Mouse (Mus musculus): ENCODE results near the gene Plekhf1.

The Plekhf1 gene

DNA sequence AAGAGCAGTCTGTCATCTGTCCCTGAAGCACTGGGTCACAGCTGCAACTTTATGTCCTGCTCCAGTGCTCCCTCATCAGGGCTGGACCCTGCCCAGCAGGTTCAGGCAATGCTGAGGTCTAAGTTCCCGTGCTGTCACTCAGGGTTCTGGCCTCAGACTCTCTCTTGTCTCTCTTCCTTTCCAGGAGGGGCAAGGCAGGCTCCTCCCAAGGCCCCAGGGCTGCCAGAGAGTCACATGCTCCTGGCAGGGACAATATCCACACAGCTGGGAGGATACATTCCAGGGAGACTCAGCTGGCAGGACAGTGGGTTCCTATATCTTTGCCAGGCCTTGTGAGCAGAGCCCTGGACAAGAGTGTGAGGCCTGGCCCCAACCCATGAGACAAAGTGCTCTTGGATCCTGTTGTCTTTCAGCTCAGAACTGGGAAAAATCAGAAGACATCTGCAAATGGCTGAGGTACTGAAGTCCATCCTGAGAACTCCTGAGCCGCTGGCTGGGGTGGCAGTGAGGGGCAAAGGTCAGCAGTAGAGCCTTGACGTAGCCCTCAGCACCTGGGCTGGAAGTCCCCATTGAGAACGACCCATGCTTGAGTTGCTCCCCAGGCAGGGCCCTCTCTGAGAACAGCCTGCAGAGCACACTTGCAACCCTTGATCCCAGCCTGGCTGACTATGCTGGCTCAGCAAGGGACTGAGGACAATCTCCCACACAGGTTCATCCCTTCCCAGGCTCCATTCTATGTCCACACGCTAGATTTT, 10.2 kb downstream of the Plekhf1 start:
- DNase-seq = no peak

DNA sequence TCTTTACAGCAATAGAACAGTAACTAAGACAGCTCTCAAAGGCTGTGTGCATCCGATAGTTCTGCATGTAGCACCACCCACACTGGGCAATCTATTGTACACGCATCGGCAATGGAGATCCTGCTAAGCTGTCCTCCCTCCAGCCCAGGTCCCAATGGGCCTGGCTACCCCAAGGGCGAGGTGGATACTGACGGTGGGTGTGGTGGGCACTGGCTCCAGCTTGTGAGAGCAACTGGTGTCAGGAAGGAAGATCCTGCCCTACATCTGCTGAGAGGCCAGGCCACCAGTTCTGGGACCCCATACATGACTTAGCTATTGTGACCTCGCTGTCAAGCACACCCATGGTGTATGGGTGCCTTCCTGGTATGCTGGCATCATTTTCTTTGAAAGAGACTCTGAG, 12.1 kb downstream of the Plekhf1 start:
- DNase-seq = no peak

DNA sequence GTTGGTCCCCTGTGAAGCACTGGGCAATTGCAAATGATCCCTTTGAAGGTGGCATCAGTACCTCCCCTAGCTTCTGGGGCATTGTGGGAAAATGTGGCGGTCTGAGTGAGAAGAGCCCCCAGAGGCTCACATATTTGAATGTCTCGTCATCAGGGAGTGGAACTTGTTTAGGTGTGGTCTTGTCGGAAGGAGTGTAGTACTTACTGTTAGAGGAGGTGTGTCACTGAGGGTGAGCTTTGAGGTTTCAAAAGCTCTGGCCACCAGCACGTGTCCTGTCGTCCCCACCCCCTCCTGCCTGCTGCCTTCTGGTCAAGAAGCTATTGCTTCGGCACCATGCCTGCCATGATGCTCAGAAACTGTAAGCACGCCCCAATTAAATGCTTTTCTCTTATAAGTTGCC, 12.5 kb downstream of the Plekhf1 start:
- DNase-seq = peak; percentile 23

DNA sequence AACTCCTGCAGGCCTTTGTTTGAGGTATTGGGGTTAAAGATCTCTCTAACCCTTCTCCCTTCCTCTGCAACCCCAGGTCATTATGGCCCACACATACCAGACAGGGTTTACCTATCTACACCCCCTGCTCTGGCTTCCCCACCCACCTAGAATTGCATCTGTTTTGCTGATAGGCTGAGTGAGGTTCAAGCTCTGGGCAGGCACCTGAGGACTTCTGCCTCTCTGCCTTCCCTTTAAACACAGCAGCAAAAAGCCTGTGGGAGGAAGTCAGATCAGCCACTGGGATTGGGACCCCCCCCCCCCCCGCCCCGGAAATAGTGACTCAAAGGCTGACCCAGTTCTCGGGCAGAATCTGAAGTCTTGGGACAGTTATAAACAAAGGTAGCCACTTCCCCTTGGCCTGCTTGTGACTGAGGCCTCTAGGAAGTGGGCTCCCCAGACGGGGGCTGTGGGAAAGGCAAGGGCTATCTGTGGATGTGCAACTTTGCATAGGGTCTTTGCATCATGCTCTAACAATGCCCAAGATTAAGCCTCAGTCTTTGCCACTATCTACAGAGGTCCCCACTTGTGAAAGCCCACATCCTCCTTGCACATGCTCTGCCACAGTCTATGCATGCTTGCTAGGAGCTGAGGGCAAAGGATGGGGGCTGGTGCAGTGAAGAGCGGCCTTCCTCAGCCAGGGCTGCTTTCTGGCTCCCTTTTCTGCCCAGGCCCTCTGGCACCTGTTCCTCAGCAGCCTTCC, 13.2 kb downstream of the Plekhf1 start:
- DNase-seq = peak; percentile 75

DNA sequence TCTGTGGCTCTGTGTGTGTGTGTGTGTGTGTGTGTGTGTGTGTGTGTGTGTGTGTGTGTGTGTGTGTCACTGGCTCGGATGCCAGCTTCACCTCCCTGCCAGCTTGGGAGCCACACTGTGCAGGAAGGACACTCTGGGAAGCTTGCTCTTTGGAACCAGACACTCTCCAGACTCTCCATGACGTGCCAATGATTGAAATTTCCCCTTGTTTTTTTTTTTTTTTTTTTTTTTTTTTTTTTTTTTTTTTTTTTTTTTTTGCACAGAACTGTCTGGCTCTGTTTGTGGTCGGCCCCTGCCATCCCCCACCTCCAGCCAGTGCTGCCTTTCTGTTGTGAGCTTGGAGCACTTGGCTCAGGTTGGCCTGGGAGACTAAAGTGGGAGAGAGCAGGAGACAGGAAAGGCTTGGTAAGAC, 15.2 kb downstream of the Plekhf1 start:
- no peak for DNase-seq

DNA sequence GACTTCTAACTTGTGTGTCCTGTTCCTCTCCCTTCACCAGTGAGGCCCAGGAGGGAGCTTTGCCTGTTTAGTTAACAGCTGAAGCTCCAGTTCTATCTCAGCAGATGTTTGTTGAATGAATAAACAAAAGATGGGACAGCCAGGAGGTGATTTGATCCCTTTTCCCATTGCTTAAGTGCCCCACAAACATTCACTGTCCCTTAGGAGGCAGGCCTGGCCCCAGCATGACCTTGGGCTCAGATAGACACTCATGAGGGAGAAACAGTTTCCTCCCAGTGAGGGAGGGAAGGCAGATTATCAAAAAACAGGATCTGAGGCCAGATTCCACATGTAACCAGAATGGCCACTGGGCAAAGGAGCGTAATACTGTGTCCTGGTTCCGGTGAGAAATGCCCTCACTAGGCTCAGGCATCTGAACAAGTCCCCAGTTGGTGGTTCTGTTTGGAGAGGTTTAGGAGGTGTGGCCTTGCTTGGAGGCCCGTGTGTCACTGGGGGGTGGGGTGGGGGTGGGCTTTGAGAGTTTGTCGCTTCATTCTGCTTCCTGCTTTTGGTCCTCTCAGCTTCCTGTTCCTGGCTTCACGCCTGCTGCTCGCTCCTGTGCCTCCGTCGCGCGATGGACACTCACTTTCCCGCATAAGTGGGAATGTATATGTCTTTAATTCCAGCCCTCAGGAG, 18.2 kb downstream of the Plekhf1 start:
- no peak for DNase-seq

DNA sequence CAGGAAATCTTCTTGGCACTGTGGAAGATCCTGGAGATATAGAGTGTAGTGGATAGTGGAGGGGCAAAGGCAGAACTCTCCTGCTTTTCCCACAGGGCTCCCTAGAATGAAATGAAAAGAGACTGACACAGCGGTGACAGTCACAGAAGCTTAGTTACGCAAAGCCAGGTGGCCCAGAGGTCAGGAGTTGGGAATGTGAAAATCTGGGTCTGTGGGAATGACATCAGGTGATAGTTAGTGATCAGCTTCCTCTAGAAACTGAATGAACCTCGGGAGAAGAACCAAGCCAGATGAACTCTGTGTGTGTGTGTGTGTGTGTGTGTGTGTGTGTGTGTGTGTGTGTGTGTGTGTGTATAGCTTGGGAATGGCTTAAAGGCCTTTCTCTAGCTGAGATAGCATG, 18.8 kb downstream of the Plekhf1 start:
- no peak for DNase-seq

DNA sequence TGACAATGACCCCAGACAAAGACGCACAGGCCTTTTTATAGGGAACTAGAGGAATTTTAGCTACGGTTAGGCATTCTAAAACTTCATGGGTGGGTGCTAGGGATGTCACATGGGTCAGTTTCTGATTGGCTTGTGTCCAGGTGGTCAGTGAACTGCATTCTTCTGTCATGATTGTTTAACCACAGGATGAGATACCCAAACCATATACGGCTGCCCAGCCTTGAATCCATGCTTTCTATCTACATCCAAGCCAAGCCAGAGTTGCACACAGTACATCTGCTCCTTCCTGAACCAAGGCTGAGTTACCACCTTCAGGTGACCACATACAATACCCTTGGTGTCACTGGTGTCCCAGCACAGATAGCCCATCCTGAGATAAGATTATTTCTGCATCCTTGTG, 21.3 kb downstream of the Plekhf1 start:
- DNase-seq = no peak

DNA sequence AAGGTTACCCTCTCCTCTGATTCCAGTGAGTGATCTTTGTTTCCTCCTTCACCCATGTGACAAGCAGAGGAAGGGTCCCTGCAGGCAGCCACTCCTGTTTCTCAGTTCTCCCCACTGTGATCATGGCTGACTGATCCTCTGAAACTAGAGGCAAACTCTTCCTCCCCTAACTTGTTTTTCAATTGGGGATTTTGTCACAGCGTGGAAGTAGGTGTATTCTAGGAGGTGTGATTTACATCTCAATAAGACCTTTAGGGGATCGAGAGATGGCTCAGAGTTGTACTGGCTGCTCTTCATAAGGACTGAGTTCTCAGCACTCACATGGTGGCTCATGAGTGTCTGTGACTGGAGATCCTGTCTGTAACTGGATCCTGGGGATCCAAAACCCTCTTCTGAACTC, 22.0 kb downstream of the Plekhf1 start:
- DNase-seq = no peak

DNA sequence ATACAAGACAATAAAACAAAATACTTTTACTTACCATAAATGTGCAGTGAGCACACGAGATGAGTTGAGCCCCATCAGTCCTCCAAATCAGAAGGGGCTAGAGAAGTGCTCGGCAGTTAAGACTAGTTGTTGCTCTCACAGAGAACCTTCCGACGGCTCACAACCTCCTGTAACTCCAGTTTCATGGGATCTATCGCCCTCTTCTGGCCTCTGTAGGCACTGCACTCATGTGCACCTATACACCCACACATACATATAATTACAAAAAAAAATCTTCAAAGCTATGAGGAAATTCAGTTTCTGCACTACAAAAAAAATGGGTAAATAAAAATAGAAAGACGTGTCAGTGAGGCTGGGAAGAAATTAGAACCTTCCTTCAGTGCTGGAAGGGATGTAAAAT, 23.5 kb downstream of the Plekhf1 start:
- DNase-seq = no peak

DNA sequence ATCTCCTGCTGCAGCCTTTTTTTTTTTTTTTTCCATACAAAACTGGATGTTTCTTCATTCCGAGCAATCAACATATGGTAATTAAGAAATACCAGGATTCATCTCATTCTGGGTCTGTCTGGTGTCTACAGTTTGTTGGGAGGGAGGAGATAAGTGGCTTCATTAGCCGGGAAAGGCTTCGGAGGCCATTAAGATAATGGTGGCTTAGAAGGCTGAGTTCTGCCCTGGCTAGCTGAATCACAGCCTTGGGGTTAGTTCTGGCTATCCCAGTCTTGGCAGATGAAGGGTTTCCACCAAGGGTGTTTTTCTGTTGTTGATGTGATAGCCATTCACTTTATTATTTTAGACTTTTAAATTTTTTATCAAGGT, 26.5 kb downstream of the Plekhf1 start:
- no peak for DNase-seq

DNA sequence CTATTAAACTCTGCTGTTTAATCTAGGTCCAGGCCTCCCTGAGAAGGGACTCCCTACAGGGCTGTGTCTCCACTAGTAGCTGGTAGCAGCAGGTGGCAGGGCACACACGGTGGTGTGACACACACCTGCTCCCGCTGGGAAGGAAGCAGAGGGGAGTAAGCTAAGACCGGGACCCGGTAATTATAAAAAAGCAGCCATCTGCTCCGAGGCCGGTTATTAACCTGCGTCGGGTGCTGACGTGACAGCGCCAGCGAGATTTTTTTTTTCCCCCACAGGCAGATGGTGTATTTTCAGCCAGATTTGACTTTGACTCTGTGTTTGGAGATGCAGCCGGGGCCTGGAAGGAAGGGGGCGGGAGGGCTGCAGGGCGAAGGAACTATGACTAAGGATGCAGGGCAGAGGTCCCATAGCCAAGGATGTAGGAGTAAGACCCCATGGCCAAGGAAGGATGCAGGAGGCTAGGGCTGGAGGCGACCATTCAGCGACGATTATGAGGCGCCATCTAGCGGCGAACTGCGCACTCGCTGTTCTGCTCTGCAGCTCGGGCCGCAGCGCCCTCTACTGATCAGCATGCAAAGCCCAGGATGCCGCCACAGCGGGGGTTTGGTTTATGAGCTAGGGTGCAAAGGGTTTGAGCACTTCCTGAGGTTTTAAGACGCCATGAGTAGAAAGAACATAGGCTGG, 27.1 kb downstream of the Plekhf1 start:
- peak; percentile 93 for DNase-seq

DNA sequence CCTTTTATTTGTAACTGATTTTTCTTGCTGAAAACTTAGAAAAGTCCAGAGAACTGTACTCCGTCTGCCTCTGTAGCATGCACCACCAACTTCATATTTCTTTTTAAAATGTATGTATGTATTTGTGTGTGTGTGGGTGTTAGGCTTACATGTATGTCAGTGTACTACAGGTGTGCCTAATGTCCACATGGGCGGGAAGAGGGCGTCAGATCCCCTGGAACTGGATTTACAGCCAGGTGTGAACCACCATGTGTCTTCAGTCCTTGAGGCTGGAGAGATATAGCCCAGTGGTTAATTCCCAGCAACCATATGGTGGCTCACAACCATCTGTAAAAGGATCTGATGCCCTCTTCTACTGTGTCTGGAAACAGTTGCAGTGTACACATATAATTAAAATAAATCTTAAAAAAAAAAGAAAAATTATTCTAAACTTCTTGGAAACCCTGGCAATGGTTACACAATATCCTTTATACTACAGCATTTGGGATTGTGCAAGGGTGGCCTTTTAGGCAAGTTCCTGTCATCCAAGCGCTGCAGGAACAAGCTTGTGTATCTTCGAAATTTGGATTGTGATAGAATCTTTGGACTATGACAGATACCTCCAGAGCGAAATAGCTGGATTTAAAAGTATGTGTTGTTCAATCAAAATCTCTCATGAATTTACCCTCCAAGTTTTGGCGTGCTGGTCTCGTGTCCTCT, 27.8 kb downstream of the Plekhf1 start:
- DNase-seq = no peak

DNA sequence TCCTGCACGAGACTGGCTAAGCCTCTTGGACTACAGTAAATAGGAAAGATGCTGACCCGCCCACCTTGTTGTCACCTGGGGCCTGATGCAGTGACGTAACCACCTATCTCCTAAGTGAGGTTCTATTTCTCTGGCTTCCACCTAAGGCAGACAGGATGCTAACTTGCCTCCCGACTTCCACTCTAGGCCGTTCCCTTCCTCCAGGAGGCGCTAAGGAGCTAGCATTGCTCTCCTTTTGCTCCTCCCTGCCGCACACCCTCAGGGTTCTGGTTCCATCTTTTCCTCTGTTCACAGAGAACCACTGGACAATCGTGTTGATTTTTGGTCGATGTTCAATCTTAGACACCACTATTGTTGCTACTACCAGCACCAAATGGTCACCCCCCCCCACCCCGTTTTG, 36.2 kb downstream of the Plekhf1 start:
- no peak for DNase-seq

DNA sequence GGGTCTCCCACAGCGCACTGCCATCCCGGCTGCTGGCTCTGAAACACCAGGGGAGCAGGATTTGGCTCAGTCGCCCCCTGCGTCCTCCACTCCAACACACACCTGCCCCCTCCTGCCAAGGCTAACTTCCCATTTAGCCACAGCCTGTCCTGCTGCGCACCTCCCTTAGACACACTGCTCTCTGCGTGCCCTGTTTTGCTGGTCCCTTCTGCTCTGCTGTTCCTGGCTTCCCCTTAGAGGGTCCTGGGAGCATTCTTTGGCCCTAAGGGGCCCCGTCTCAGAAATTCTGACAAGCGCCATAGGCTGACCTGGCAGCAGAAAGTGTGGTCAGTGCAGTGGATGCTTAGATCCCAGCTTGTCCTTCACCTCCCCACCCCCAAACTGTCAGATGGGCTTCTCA, 36.7 kb downstream of the Plekhf1 start:
- DNase-seq = no peak

DNA sequence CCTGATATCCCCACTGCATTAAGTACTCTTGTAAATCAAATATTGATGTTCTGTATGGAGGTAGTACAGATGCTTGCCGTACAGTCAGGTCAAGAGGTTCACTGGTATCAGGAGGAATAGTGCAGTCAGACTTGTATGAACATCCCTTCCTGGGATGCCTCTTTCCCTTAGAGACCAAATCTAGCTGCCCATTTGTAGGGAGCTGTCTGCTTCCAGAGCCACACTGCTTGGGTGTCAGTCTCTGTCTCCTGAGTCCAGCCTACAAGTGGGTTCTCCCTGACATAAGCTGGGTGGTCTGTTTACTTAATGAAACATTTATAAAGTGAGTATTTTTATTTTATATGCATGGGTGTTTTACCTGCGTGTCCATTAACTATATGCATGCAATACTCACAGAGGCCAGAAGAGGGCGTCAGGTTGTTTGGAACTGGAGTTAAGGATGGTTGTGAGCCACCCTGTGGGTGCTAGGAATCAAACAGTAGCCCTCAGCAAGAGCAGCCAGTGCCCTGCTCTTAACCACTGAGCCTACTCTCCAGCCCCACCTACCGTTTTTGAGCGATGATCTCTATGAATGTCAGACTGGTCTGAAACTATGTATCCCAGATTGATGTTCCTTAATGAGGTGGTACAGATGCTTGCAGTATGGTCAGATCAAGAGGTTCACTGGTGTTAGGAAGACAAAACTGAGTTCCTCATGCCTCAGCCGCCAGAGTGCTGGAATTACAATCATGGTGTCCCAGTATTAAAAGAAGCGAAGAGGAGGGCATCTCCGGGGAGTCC, 37.6 kb downstream of the Plekhf1 start:
- DNase-seq = no peak

DNA sequence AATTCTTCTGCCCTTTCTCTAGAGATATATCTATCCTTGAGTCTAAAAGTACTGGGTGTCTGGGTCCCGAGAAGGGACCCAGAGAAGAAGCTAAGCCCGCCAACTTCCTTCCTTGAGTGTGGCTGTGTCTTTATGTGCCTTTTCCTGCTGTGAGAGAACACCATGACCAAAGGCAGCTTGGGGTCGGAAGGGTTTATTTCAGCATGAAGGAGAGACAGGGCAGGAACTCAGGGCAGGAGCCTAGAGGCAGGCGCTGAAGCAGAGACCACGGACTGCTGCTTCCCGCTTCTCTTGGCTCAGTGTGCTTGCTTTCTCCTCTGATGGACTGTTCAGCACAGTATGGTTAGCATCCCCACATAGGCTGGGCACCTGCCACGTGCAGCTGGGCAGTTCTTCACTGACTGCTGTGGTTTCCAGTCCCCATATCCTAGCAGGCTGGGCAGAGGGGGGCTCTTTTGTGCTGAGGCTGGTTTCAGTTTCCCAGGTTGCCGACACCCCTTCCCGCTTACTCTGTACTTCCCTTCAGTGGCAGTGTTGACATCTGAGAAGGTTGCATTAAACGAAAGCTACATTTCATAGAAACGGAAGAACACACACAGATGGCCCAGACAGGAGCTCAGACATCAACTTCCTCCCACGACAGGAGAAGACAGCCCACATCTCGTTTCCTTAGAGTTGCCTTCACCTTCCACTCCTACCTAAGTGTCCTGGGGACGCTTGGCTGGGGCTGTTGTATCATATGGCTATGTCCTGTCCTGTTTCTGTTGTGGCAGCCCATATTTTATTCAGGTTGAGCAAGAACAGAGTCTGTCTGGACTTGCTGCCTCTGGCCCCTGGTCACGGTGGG, 38.5 kb downstream of the Plekhf1 start:
- peak; percentile 68 for DNase-seq

DNA sequence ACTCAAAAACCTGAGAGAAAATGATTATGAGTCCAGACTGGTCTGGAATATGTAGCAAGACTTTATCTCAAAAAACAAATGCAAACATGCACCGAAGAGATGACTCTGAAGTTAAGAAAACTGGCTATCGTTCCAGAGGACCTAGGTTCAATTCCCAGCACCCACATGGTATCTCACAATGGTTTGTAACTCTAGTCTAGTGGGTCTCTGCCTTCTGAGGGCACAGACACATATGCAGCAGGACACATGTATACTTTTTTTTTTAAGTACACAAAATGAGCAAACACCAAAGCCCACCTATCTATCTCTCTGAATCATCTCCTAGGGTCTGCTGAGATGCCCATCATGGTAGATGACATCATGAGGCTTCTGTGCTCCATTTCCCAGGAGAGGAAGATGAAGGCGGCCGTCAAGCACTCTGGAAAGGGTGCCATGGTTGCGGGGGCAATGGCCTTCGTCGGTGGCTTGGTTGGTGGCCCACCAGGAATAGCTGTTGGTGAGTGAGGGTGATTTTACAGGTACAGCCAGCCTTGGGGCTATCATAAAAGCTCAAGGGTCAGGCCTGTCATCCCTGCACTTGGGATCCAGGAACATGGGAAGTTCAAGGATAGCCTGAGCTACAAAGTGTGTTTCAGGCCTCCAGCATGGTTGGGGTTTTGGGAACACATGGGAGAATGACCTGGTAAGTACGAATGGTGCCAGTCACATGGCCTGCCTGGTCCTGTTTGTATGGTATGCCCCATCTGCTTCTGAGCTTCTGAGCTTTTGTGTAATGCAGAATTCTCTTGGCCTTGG, 39.3 kb downstream of the Plekhf1 start:
- DNase-seq = no peak

DNA sequence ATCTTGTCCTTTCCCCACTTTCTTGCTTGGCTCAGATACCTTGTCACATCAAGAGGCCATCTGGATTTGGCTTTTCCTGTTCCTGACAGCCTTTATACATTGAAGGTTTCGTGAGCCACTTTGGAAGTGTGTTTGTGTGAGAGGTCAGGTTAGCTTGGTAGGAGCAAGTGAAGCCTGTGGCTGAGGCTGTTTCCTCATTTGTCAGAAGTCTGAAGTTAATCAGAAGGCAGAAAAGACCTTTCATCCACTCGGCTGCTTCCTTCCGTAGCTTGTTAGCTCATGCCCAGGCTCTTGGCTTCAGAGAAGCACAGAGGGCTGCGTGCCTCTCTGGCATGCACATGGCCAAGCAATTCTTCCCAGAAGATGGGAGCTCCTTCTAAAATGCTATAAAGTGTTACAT, 40.0 kb downstream of the Plekhf1 start:
- peak; percentile 43 for DNase-seq

DNA sequence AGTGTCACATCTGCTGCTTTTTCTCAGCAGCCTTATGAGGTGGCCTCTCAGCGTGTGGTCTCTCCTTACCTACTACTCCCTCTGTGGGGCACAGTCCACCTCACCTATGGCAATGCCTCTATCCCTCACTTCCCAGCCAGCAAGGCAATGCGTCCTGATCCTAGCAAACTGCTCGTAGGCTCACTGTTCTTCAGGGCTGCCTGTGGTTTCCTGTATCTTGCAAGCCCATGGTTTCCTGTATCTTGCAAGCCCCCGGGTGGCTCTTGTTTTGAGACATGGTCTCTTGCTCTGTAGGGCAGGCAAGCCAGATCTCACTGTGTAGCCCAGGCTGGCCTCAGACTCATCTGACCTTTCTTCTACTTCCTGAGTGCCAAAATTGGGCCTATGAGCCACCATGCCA, 41.0 kb downstream of the Plekhf1 start:
- DNase-seq = peak; percentile 58
